Mouse (Mus musculus) neural tube, embryonic 11.5 days (tissue): Measurements from ENCODE around the gene Mecom. TPM values are rescaled to one million over a fixed set of nuclear protein-coding genes. Genes with fewer than 3 reads are reported as not detected.
A peak's percentile ranks its signal among the peaks of the same experiment; 100 is the strongest.
"Not testable (repeated sequence)": the region's sequence is repeated elsewhere in the genome, so short reads cannot be mapped to it uniquely, and the experiment has no call there.

ENCODE experiments used
- ATAC-seq: fragments of 200-750 bp; cut with Nextera tagmentation; 2 replicates; pipeline ENCODE4 v1.8.0; 2017; ENCODE audit warnings: moderate number of reproducible peaks, mild to moderate bottlenecking, moderate TSS enrichment, moderate library complexity; ENCODE audit not compliant: insufficient read depth, low FRiP score, low TSS enrichment
- DNase-seq: peaks from one replicate; pipeline ENCODE4 v3.0.0-alpha.2; 2015; ENCODE audit warnings: low spot score
- H3K27ac ChIP-seq: fragments of 300-500 bp; sonication (generic); 2 replicates; pipeline ENCODE4 v1.5.1; 2014; ENCODE audit warnings: low read depth, mild to moderate bottlenecking, low read length
- H3K27me3 ChIP-seq: fragments of 300-500 bp; sonication (generic); 2 replicates; pipeline ENCODE4 v1.6.1; 2014; ENCODE audit warnings: mild to moderate bottlenecking, low read length, mixed read lengths; ENCODE audit not compliant: control insufficient read depth, insufficient read depth
- H3K36me3 ChIP-seq: fragments of 300-500 bp; sonication (generic); 2 replicates; pipeline ENCODE4 v1.6.1; 2014; ENCODE audit warnings: mild to moderate bottlenecking, low read length, moderate library complexity, mixed read lengths; ENCODE audit not compliant: control insufficient read depth, insufficient read depth
- H3K4me1 ChIP-seq: fragments of 300-500 bp; sonication (generic); 2 replicates; pipeline ENCODE4 v1.6.1; 2014; ENCODE audit warnings: low read length, mixed read lengths; ENCODE audit not compliant: control insufficient read depth, insufficient read depth
- H3K4me2 ChIP-seq: fragments of 300-500 bp; sonication (generic); 2 replicates; pipeline ENCODE4 v1.6.1; 2014; ENCODE audit warnings: low read depth, mild to moderate bottlenecking, moderate library complexity
- H3K4me3 ChIP-seq: fragments of 300-500 bp; sonication (generic); 2 replicates; pipeline ENCODE4 v1.5.1; 2014; ENCODE audit warnings: low read depth, low read length
- H3K9ac ChIP-seq: fragments of 300-500 bp; sonication (generic); 2 replicates; pipeline ENCODE4 v1.6.1; 2014; ENCODE audit warnings: mild to moderate bottlenecking, low read length
- H3K9me3 ChIP-seq: fragments of 300-500 bp; sonication (generic); 2 replicates; pipeline ENCODE4 v1.6.1; 2016; ENCODE audit warnings: low read length; ENCODE audit not compliant: control insufficient read depth
- WGBS: fragments of 180-500 bp; shearing (Covaris S2); extraction: QIAGEN DNeasy Blood & Tissue Kit; methylation state at CpG from one replicate; pipeline ENCODE4 v1.1.7; 2014; 5-methylcytosine and 5-hydroxymethylcytosine counted together
- polyA plus RNA-seq: library from polyadenylated mRNA; unstranded; fragments of >200 nt; fragmentation: Nextera tagmentation; extraction: Ambion mirVana; gene quantifications from 2 replicates; pipeline ENCODE4 v1.2.1, GENCODE M21; 2014

Gene Mecom
- 31.8 and 32.1 TPM in 2 replicates for polyA plus RNA-seq

GRCm38 (mm10) chr3:30547908-30548307 lies at the start of gene Mecom:
TSS of gene Mecom (minus strand) at chr3:30548008.
- no peak within 1 kb of the TSS for H3K9ac ChIP-seq
- DNase-seq, result no peak
- H3K4me2 ChIP-seq, result no peak within 1 kb of the TSS
- H3K27ac ChIP-seq, result no peak within 1 kb of the TSS
- no peaks in the 10 kb centered on the region for H3K9me3 ChIP-seq
- no peaks in the 10 kb centered on the region for H3K4me1 ChIP-seq
- no peaks in the 10 kb centered on the region for H3K27me3 ChIP-seq
- 90% methylated on average over 3 of the region's 3 CpGs for WGBS
- no peak within 1 kb of the TSS for H3K4me3 ChIP-seq
- no peak for ATAC-seq
- H3K36me3 ChIP-seq, result no peaks in the 10 kb centered on the region

GRCm38 (mm10) chr3:30597271-30597670 lies 49.5 kb upstream of the Mecom start:
- Histone ChIP-seq H3K4me1 (peaks cover 3% of the 10 kb centered on the region; the same call in 1 of the 2 replicates), H3K36me3 (no peaks in the 10 kb centered on the region), H3K27me3 (no peaks in the 10 kb centered on the region), H3K4me2 (no peak overlapping the region), H3K9ac (no peak overlapping the region), H3K9me3 (no peaks in the 10 kb centered on the region), H3K27ac (no peak overlapping the region), H3K4me3 (no peak overlapping the region)
- ATAC-seq, result no peak
- DNase-seq, result no peak
- 85% methylated on average over 7 of the region's 7 CpGs for WGBS

DNA sequence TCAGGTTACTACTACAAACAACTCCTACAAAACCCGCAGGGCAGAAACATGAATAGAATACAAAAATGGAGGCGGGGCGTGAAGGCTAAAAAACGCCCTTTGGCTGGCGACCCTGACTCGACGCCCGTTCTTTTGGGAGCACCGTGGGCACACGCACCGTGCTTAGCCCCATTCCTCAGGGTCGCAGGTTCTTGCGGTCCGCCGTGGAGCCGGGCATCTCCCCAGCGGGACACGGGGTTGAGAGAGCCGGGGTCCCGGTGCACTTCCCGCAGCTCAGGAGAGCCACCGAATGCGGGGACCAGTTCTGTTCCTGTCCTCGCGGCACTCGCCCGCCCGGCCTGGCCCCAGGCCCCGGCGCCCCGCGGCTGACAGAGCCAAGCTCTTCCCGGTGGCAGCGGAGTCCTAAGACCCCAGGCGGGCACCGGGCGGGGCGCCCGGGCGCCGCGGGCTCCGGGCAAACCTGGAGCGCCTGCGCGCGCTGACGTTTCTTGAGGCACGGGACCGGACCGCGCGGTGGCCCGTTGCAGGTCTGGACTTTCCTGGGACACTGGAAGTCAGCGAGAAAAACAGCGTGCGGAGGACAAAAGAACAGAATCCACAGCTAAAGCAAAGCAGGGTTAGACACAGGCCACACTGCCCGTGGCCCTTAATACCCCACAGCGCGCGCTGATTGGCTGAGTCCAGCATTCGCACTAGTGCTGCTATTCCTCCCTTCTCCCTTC lies 47.5 kb upstream of the Mecom start:
- under 1% methylated on average over 62 of the region's 62 CpGs for WGBS
- Histone ChIP-seq H3K4me2 (peak overlapping the region; percentile 82), H3K4me3 (peak overlapping the region; percentile 76), H3K27ac (peak overlapping the region; percentile 60), H3K27me3 (no peaks in the 10 kb centered on the region), H3K9me3 (no peaks in the 10 kb centered on the region), H3K36me3 (no peaks in the 10 kb centered on the region), H3K4me1 (peaks cover 3% of the 10 kb centered on the region; the same call in 1 of the 2 replicates), H3K9ac (peak overlapping the region; percentile 89)
- peak; percentile 69 for DNase-seq
- peak; percentile 77 for ATAC-seq

DNA sequence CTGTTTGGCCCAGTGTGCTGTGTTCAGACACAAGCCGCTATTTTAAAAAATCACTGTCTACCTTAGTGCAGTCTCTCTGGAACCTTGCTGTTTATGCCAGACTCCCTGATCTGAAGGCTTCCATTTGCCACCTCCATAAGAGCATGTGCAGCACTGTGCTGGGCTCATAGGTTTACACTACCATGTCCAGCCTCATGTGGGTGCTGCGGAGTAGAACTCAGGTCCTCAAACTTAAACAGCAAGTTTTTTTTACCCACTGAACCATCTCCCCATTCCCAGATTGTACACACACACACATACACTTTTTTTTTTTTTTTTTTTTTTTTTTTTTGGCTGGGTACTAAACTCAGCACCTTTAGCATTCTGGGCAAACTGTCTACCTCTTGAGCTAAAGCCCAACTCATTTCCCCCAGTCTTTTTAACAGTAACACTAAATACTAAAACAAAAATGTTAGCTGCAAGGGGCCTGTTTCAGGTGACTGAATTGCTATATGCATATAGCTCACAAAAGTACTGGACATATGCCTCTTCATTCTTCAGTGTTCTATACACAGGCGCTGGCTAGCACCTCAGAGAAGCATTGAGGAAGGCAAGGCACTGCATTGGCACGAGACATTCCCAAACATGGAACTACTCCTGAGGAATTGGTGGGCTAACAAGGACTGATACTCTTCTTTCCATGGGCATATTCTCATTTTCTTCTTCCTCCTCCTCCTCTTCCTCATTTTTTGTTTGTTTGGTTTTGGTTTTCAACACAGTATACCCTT lies 46.1 kb upstream of the Mecom start:
- 77% methylated on average over 4 of the region's 4 CpGs for WGBS
- H3K9ac ChIP-seq, result no peak overlapping the region
- no peaks in the 10 kb centered on the region for H3K4me1 ChIP-seq
- ATAC-seq (no peak), DNase-seq (peak; percentile 22)
- no peak overlapping the region for H3K4me2 ChIP-seq
- no peaks in the 10 kb centered on the region for H3K9me3 ChIP-seq
- H3K27me3 ChIP-seq, result no peaks in the 10 kb centered on the region
- no peaks in the 10 kb centered on the region for H3K36me3 ChIP-seq
- no peak overlapping the region for H3K4me3 ChIP-seq
- H3K27ac ChIP-seq, result no peak overlapping the region

DNA sequence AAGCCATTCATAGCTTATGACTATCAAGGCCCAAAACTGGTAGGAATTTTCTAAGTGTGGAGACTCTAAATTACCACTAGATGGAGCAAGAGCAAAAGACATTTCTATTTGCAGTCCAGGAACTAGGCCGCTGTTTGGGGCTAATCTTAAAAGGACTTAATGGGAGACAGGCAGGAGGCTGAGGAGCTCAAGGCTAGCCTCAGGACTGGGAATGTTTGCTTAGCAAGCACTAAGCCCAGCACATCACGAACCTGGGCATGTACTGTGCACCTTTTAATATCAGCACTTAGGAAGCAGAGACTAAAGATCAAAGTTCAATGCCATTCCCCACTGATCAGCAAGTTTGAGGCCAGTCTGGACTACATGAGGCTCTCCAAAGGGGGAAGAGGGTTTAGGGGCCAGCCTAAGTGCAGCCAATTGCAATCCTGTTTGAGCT lies 44.6 kb upstream of the Mecom start:
- no peaks in the 10 kb centered on the region for H3K27me3 ChIP-seq
- H3K9me3 ChIP-seq, result no peaks in the 10 kb centered on the region
- no peak overlapping the region for H3K4me2 ChIP-seq
- no peak overlapping the region for H3K27ac ChIP-seq
- H3K9ac ChIP-seq, result no peak overlapping the region
- no peaks in the 10 kb centered on the region for H3K4me1 ChIP-seq
- peak; percentile 29; the same call in 1 of the 2 replicates for ATAC-seq
- DNase-seq, result peak; percentile 38
- no peak overlapping the region for H3K4me3 ChIP-seq
- 1% methylated on average over 2 of the region's 2 CpGs for WGBS
- H3K36me3 ChIP-seq, result no peaks in the 10 kb centered on the region

DNA sequence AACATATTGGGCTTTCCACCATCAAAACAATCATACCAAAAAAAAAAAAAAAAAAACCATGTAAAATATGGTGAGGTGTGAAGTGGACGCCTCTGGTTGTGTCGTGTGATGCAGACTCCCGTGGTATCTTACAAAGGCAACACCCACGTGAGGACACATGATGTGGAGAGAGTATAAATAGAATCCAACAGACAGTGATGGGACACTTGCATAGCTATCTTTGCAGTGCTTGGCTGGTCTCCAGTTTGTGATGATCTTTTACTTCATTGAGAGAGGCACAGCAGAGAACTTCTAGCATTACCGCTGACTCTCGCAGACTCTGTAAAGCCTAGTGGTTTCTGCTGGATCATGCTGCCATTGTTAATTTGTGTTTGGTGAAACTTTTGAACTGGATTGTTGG lies 41.1 kb upstream of the Mecom start:
- ATAC-seq (no peak), DNase-seq (no peak)
- H3K4me2 ChIP-seq, result no peak overlapping the region
- no peaks in the 10 kb centered on the region for H3K9me3 ChIP-seq
- 87% methylated on average over 6 of the region's 6 CpGs for WGBS
- H3K27me3 ChIP-seq, result no peaks in the 10 kb centered on the region
- no peaks in the 10 kb centered on the region for H3K36me3 ChIP-seq
- H3K27ac ChIP-seq, result no peak overlapping the region
- H3K4me3 ChIP-seq, result no peak overlapping the region
- no peaks in the 10 kb centered on the region for H3K4me1 ChIP-seq
- no peak overlapping the region for H3K9ac ChIP-seq

DNA sequence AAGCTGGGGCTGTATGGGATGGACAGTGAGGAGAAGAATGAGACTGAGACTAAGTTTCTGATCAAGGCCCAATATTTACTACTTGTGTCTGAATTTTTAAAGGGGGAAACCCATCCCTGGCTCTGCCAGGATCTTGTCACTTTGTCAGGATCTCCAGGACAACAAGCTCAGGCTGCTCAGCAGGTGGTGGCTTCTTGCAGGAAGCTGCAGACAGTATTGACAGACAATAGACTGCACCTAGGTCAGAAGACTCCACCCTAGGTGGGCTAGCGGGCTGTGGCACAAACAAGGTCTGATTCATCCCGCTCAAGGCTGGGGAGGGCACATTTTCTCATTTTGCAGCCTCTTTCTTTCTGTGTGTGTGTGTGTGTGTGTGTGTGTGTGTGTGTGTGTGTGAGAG lies 25.7 kb upstream of the Mecom start:
- no peak overlapping the region for H3K27ac ChIP-seq
- WGBS, result 19% methylated on average over 2 of the region's 2 CpGs
- no peaks in the 10 kb centered on the region for H3K27me3 ChIP-seq
- no peaks in the 10 kb centered on the region for H3K9me3 ChIP-seq
- no peaks in the 10 kb centered on the region for H3K4me1 ChIP-seq
- ATAC-seq (no peak), DNase-seq (no peak)
- H3K9ac ChIP-seq, result no peak overlapping the region
- H3K4me2 ChIP-seq, result no peak overlapping the region
- no peak overlapping the region for H3K4me3 ChIP-seq
- no peaks in the 10 kb centered on the region for H3K36me3 ChIP-seq

- not testable (repeated sequence) for ATAC-seq
Observed at GRCm38 (mm10) chr3:30566333-30566732, 18.5 kb upstream of the Mecom start.

More at GRCm38 (mm10) chr3:30566333-30566732, 18.5 kb upstream of the Mecom start:
- not testable (repeated sequence) for DNase-seq, H3K9me3 ChIP-seq, H3K9ac ChIP-seq, H3K27me3 ChIP-seq, H3K4me2 ChIP-seq, H3K4me3 ChIP-seq, H3K27ac ChIP-seq, H3K4me1 ChIP-seq, H3K36me3 ChIP-seq
- WGBS, result 57% methylated on average over 1 of the region's 2 CpGs
